Mouse (Mus musculus): ENCODE measurements around the gene Irf2. TPM values are rescaled to one million over a fixed set of nuclear protein-coding genes. Genes with fewer than 3 reads are reported as not detected.

The Irf2 gene
- polyA plus RNA-seq, 1 experiment from 2014 or later = 9.1 TPM

- WGBS = 87% methylated on average over 3 of the region's 3 CpGs
- Histone ChIP-seq H3K9me3 (no peaks in the 10 kb centered on the region), H3K27me3 (ENCODE audit: insufficient read depth, poor library complexity, severe bottlenecking) (no peaks in the 10 kb centered on the region), H3K27ac (no peak overlapping the region), H3K4me3 (no peak overlapping the region), H3K4me1 (replicated peaks) (peaks cover 15% of the 10 kb centered on the region; the same call in 1 of the 2 replicates), H3K36me3 (peaks cover 52% of the 10 kb centered on the region)
- no peak for DNase-seq (ENCODE audit: low spot score)
These were observed 104.9 kb downstream of the Irf2 start for GRCm38 (mm10) chr8:46844371-46844973.

GRCm38 (mm10) chr8:46844974-46845774, 105.6 kb downstream of the Irf2 start:
- DNase-seq (ENCODE audit: low spot score) = peak; percentile 14
- Histone ChIP-seq H3K27me3 (ENCODE audit: insufficient read depth, poor library complexity, severe bottlenecking) (no peaks in the 10 kb centered on the region), H3K4me3 (no peak overlapping the region), H3K27ac (no peak overlapping the region), H3K9me3 (no peaks in the 10 kb centered on the region), H3K4me1 (replicated peaks) (peaks cover 15% of the 10 kb centered on the region; the same call in 1 of the 2 replicates), H3K36me3 (peaks cover 46% of the 10 kb centered on the region)
- WGBS = 81% methylated on average over 7 of the region's 7 CpGs

- Histone ChIP-seq H3K4me1 (replicated peaks) (peaks cover 15% of the 10 kb centered on the region), H3K27ac (no peak overlapping the region; the same call in 1 of the 2 replicates), H3K27me3 (ENCODE audit: insufficient read depth, poor library complexity, severe bottlenecking) (no peaks in the 10 kb centered on the region), H3K4me3 (no peak overlapping the region), H3K36me3 (peaks cover 39% of the 10 kb centered on the region), H3K9me3 (no peaks in the 10 kb centered on the region)
- WGBS = 81% methylated on average over 9 of the region's 9 CpGs
- DNase-seq (ENCODE audit: low spot score) = no peak
These were observed 106.4 kb downstream of the Irf2 start for GRCm38 (mm10) chr8:46845891-46846290.

- Histone ChIP-seq H3K4me1 (replicated peaks) (peaks cover 15% of the 10 kb centered on the region), H3K36me3 (peaks cover 36% of the 10 kb centered on the region), H3K27me3 (ENCODE audit: insufficient read depth, poor library complexity, severe bottlenecking) (no peaks in the 10 kb centered on the region), H3K4me3 (no peak overlapping the region), H3K9me3 (no peaks in the 10 kb centered on the region), H3K27ac (no peak overlapping the region)
- DNase-seq (ENCODE audit: low spot score) = no peak
- WGBS = 95% methylated on average over 5 of the region's 5 CpGs
These were observed 107.4 kb downstream of the Irf2 start for GRCm38 (mm10) chr8:46846893-46847292.

- WGBS = 89% methylated on average over 6 of the region's 6 CpGs
- H3K36me3 ChIP-seq = peaks cover 34% of the 10 kb centered on the region
- H3K4me1 ChIP-seq (replicated peaks) = peaks cover 12% of the 10 kb centered on the region
- H3K27me3 ChIP-seq (ENCODE audit: insufficient read depth, poor library complexity, severe bottlenecking) = no peaks in the 10 kb centered on the region
- no peak overlapping the region for H3K4me3 ChIP-seq
- DNase-seq (ENCODE audit: low spot score) = no peak
- H3K27ac ChIP-seq = no peak overlapping the region
- H3K9me3 ChIP-seq = no peaks in the 10 kb centered on the region
These were observed 108.6 kb downstream of the Irf2 start for GRCm38 (mm10) chr8:46848011-46848641.

- Histone ChIP-seq H3K27me3 (ENCODE audit: insufficient read depth, poor library complexity, severe bottlenecking) (no peaks in the 10 kb centered on the region), H3K36me3 (peaks cover 34% of the 10 kb centered on the region), H3K27ac (no peak overlapping the region), H3K4me3 (no peak overlapping the region), H3K9me3 (no peaks in the 10 kb centered on the region), H3K4me1 (replicated peaks) (peaks cover 12% of the 10 kb centered on the region)
- no peak for DNase-seq (ENCODE audit: low spot score)
- 76% methylated on average over 6 of the region's 6 CpGs for WGBS
These were observed 109.4 kb downstream of the Irf2 start for GRCm38 (mm10) chr8:46848931-46849330.

GRCm38 (mm10) chr8:46849458-46849857, 109.9 kb downstream of the Irf2 start:
- peaks cover 33% of the 10 kb centered on the region for H3K36me3 ChIP-seq
- H3K27me3 ChIP-seq (ENCODE audit: insufficient read depth, poor library complexity, severe bottlenecking) = no peaks in the 10 kb centered on the region
- 32% methylated on average over 2 of the region's 2 CpGs for WGBS
- H3K4me1 ChIP-seq (replicated peaks) = peaks cover 12% of the 10 kb centered on the region
- H3K9me3 ChIP-seq = no peaks in the 10 kb centered on the region
- DNase-seq (ENCODE audit: low spot score) = no peak
- no peak overlapping the region for H3K4me3 ChIP-seq
- H3K27ac ChIP-seq = no peak overlapping the region

- H3K36me3 ChIP-seq = peaks cover 24% of the 10 kb centered on the region
- peaks cover 12% of the 10 kb centered on the region for H3K4me1 ChIP-seq (replicated peaks)
- H3K27ac ChIP-seq = no peak overlapping the region
- WGBS = 84% methylated on average over 6 of the region's 6 CpGs
- no peak for DNase-seq (ENCODE audit: low spot score)
- H3K27me3 ChIP-seq (ENCODE audit: insufficient read depth, poor library complexity, severe bottlenecking) = no peaks in the 10 kb centered on the region
- no peaks in the 10 kb centered on the region for H3K9me3 ChIP-seq
- no peak overlapping the region for H3K4me3 ChIP-seq
These were observed 110.8 kb downstream of the Irf2 start for GRCm38 (mm10) chr8:46850258-46850897.

- H3K36me3 ChIP-seq = peaks cover 12% of the 10 kb centered on the region
- no peak for DNase-seq (ENCODE audit: low spot score)
- no peaks in the 10 kb centered on the region for H3K27me3 ChIP-seq (ENCODE audit: insufficient read depth, poor library complexity, severe bottlenecking)
- 94% methylated on average over 4 of the region's 4 CpGs for WGBS
- H3K4me3 ChIP-seq = no peak overlapping the region
- no peaks in the 10 kb centered on the region for H3K9me3 ChIP-seq
- H3K4me1 ChIP-seq (replicated peaks) = peaks cover 7% of the 10 kb centered on the region; the same call in 1 of the 2 replicates
- no peak overlapping the region for H3K27ac ChIP-seq
These were observed 112.0 kb downstream of the Irf2 start for GRCm38 (mm10) chr8:46851560-46851959.

GRCm38 (mm10) chr8:46852377-46852776, 112.8 kb downstream of the Irf2 start:
- no peak for DNase-seq (ENCODE audit: low spot score)
- H3K9me3 ChIP-seq = no peaks in the 10 kb centered on the region
- H3K27me3 ChIP-seq (ENCODE audit: insufficient read depth, poor library complexity, severe bottlenecking) = no peaks in the 10 kb centered on the region
- no peak overlapping the region for H3K4me3 ChIP-seq
- 87% methylated on average over 11 of the region's 11 CpGs for WGBS
- H3K4me1 ChIP-seq (replicated peaks) = peaks cover 7% of the 10 kb centered on the region; the same call in 1 of the 2 replicates
- peaks cover 7% of the 10 kb centered on the region for H3K36me3 ChIP-seq
- no peak overlapping the region for H3K27ac ChIP-seq

GRCm38 (mm10) chr8:46859164-46859846, 119.8 kb downstream of the Irf2 start:
- no peak for DNase-seq (ENCODE audit: low spot score)
- WGBS = 60% methylated on average over 7 of the region's 7 CpGs
- Histone ChIP-seq H3K4me3 (no peak overlapping the region), H3K27ac (no peak overlapping the region; the same call in 1 of the 2 replicates), H3K9me3 (0 out of 2 replicates have a peak, but pooled peaks cover 2% of the 10 kb centered on the region), H3K27me3 (ENCODE audit: insufficient read depth, poor library complexity, severe bottlenecking) (no peaks in the 10 kb centered on the region), H3K4me1 (replicated peaks) (peaks cover 6% of the 10 kb centered on the region), H3K36me3 (no peaks in the 10 kb centered on the region)

GRCm38 (mm10) chr8:46859847-46860167, 120.3 kb downstream of the Irf2 start:
- no peak for DNase-seq (ENCODE audit: low spot score)
- H3K9me3 ChIP-seq = 0 out of 2 replicates have a peak, but pooled peaks cover 2% of the 10 kb centered on the region
- peaks cover 6% of the 10 kb centered on the region for H3K4me1 ChIP-seq (replicated peaks)
- no peaks in the 10 kb centered on the region for H3K36me3 ChIP-seq
- H3K27me3 ChIP-seq (ENCODE audit: insufficient read depth, poor library complexity, severe bottlenecking) = no peaks in the 10 kb centered on the region
- no peak overlapping the region for H3K4me3 ChIP-seq
- 80% methylated on average over 8 of the region's 8 CpGs for WGBS
- no peak overlapping the region for H3K27ac ChIP-seq
